Mouse (Mus musculus) thymus, postnatal 4 days (tissue): Measurements from ENCODE around the gene Mrvi1.

ENCODE experiments used
- DNase-seq: peaks from one replicate; pipeline ENCODE4 v3.0.0; 2021

Gene Mrvi1

GRCm38 (mm10) chr7:110823593-110823992 lies 158.7 kb downstream of the Mrvi1 start:
- no peak for DNase-seq

GRCm38 (mm10) chr7:110823076-110823475 lies 159.2 kb downstream of the Mrvi1 start:
- DNase-seq = no peak

- DNase-seq = no peak
Measured at GRCm38 (mm10) chr7:110822055-110822454, 160.2 kb downstream of the Mrvi1 start.

DNA sequence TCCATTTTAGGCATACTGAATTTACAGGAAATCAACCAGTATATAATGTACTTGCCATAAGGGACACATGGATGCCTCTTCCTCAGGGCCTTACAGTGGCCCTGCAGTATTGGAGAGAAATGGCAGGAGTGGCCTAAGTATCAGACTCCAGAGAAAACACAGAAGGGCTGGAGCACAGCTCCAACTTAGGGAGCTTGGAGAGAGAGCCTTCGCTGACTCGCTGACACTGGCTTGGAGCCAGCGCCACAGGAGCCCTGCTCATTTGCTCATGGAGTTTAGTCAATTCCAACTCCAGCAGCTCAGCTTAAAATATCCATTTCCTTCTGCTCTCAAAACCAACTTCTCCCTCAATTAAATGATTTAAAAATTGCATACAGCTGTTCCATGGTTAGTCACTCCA lies 160.6 kb downstream of the Mrvi1 start:
- no peak for DNase-seq

DNA sequence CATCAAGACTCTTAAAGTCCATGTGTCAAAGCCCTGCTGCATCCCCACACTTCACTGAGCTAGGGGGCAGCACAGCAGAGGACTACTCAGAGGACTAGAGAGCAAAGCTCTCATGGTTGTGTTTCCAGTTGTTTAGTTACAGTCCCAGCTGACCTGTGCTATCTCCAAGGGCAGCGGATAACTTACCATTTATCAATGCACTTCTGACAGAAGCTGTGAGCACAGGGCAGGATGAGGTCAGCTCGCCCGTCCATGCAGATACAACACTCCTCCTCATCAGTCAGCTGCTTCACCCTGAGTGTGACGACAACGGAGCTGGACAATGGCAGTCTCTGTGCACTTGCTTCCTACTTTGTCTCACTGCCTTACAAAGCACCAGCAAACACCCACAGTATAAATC lies 161.2 kb downstream of the Mrvi1 start:
- no peak for DNase-seq

DNA sequence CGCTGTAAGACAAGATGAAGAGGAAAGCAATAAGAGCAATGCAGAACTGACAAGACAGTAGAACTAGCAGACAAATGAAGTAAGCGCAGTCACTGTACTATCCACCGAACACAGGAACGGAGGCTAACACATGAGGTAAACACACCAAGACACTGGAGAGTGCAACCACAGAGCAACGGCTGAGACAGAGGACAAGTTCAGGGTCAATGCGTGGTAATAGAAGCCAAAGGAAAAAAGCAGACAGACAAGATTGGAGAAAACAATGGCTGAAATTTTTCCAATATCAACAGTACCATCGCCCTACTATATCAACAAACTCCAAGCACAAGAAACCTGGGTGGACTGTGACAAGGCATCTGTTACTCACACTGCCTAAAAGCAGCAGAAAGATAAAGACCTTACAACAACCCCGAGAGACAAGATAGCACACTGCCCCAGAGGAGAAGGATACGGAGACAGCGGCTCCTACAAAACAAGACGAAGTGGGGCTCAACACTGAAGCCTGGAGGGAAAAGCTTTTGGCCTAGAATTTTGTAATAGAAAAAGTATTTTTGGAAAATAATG lies 163.4 kb downstream of the Mrvi1 start:
- DNase-seq = no peak
